Mouse (Mus musculus): Measurements from ENCODE around the gene Rtl1. TPM values are rescaled to one million over a fixed set of nuclear protein-coding genes. Genes with fewer than 3 reads are reported as not detected.

Gene Rtl1
- total RNA-seq, 4 experiments from 2014 or later = 0.08 to 0.13 (median 0.11) TPM; not detected in 1

DNA sequence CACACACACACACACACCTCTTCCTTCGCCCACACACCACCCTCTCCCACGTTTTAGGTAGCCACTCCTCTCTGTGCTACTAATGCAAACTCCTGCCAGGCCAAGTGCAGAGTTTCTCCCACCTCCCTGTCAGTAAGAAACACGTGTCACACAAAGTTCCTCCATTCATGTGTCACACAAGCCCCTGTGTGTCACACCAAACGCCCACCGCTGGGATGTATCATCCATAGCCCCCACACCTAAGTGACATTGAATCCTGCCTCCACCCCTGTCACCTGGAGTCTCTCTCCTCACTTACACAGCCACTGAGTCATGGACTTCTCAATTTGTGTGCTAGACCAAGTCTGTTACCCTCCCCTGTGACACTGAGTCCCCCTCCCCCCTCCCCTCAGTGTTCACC is 17.9 kb downstream of the Rtl1 start:
- DNase-seq (ENCODE audit: low spot score in 2 of 2) = no peak

DNA sequence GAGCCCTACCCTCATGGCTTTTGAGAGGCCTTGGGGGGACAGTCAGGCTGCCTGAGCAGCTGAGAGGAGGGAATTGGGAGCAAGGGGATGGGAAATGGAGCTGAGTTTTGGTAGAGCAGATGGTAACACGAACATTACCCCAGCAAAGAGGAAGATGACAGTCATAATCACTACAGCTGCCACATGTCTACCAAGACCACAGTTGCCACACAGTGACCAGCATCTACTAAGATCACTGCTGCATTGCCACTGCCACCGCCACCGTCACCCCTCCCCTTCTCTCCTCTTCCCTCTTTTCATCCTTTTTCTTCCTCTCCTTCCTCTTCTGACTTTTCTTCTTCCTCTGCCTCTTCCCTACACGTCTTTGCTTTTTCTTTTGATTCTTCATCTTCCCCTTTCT is 27.9 kb downstream of the Rtl1 start:
- DNase-seq (ENCODE audit: low spot score in 2 of 2) = no peak

DNA sequence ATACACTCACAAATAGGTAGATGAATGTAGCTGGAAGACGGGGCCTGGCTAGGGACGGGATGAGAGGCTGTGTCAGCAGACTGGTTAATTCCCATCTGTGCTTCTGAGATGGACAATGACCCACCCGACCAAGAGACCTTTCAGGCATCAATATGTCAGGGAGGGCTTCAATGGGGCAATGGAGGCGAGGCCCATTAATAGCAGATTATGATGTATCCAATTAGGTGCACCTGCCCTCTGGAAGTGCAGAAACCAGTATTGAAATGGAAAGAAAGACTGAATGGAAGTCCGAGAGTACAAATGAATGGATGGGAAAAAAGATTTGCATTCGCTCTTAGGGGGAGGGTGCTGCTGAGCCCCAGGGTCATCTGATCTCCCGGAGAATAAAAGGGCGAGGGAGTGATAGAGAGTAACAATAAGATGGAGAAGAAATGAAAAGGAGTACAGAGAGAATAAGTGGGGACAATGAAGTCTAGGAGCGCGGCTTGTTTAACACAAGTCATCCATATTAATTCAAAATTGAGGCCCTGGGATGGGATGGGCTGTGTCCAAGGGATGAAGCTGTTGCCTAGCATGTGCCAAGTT is 39.9 kb downstream of the Rtl1 start:
- no peak for DNase-seq (ENCODE audit: low spot score in 2 of 2)

DNA sequence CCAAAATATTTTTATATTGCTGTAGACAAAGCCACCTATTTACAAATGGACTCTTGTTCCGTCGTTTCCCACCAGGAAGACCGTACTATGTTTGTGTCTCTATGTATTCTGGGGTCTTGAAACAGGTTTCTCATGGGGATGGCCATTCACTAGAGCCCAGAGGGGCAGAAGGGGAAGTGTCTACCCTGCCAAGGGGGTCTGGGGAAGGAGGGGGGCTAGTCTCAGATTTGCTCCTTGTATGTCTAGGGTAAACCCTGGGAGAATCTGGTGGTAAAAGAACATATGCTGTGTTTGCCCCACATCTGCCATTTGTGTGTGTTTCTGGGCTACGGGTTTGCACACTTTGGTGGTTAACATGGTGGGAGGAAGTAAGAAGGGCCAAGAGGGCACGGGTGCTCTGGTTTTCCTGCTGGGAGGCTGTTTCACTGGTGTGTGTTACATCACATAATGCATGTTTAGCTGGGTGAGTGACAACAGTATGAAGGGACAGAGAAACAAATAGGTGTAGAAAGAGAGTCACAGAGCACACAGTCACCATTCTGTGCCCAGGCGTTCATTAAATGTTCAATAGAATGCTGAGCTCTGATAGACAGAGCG is 41.1 kb downstream of the Rtl1 start:
- DNase-seq (ENCODE audit: low spot score in 2 of 2) = no peak

DNA sequence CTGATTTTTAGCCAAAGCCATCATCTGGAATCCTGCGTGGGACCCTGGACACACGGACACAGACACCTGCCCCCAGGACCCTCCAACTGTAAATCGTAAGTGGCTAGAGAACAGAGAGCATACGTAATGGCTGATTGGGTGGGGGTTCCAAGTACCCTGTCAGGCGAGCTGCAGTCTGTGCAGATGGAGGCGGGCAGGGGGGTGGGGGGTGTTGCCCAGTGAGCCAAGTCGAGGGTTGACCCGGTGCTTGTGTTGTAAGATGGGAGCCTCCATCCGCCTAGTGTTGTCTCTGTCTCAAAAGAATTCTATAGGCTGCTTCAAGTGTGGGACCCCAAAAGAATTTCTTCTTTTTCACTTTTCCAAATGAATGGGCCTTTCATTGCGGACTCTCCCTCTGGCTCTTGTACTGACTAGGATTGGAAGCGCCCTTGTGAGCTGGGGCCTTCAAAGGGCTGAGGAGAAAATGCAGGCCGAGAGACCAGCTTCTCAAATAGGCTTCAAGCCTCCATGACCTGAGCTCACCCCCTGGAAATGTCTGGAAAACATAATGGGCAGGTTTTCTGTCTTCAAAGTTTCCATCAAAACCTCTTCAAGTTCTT is 41.8 kb downstream of the Rtl1 start:
- DNase-seq (ENCODE audit: low spot score in 2 of 2) = no peak

DNA sequence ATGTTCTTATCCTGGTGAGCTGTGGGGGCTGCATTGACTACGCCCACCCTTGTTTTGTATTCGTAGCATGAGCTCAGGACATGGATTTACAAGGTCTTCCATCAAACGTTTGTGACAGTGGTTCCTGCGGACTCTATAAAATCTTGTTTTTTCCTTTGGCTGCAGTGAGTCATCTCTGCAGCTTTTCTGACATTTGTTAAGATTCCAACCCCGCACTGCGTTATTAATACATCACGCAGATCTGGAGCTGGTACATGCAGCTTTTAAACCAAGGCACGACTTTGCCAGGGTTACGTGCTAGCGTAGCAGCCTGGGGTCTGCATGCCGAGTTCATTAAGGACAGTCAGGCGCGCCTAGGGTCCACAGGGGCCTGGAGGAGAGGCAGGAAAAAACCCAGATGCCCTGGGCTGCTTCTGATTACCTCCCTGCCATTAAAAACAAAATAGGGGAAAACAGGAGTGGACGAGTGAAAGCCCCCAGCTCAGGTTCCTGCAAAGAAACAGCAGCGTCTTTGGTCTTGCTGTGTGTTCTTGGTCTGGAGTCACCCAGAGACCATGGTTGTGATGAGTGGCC is 44.2 kb downstream of the Rtl1 start:
- no peak for DNase-seq (ENCODE audit: low spot score in 2 of 2)

DNA sequence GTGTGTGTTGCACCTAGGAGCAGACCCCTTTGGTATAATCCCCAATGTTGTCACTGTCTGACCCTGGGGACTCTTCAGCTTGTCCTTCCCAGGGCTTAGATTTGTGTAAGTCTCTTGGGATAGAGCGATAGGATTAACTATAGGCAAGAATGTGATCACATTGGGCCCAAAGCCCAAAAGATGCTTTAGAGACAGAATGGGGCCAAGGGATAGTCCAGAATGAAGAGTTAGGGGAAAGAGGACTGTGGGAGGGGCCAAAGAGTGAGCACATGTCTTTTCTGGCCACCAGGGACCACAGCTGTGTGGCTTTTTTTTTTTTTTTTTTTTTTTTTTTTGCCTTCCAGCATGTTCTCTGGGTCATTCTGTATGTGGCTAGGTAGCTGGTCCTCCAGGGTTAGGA is 46.6 kb downstream of the Rtl1 start:
- DNase-seq (ENCODE audit: low spot score in 2 of 2) = no peak

DNA sequence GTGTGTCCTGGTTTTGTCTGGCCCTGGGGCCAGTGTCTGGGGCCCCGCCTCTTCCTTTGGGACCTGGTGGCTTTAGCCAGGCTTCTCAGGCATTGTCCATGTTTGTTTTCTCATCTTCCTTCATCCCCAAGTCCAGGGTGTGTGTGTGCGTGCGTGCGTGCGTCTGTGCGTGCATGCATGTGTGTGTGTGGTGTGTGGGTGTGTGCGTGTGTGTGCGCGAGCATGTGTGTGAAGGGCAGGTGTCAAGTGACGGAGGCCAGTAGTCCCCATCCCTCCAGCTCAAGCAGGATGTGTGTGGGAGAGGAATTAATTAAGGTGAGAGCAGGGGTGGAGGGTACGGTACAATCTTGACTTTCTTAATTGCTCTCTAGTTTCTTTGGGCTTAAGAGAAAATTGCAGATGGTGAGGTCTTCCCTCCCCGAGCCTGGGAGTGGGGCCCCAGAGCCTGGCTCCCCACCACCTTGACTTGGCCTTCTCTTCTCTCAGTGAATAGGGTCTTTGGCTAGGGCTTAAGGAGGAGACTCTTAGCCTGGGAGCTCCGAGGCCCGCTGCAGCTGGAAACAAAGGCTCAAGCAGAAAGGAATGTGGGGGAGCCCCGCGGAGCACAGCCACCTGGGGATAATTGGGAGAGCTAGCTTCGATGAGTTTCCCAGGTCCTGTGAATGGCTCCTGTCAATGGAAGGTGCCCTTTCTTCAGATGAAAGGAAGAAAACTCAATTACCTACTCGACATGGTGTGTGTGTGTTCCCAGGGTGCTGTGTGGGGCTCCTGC is 47.2 kb downstream of the Rtl1 start:
- DNase-seq (ENCODE audit: low spot score in 2 of 2) = no peak

DNA sequence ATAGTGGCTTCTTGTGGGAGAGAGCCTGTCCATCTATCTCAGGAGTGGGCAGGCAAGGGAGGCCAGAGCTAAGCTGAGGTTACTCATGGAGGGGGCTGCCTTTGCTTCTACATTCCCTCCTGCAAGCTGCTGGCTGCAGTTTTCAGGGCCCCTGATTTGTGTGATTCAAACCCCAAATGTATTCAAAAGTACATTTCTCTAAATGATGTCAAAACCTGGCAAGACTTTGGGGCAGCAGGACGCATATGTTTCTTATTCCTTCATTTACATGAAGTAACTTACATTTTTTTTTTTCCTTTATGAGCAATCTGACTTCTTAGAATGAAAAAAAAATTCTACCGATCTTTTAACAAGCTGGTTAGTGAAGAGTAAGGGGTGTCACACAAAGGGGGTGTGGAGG is 48.4 kb downstream of the Rtl1 start:
- DNase-seq (ENCODE audit: low spot score in 2 of 2) = no peak

DNA sequence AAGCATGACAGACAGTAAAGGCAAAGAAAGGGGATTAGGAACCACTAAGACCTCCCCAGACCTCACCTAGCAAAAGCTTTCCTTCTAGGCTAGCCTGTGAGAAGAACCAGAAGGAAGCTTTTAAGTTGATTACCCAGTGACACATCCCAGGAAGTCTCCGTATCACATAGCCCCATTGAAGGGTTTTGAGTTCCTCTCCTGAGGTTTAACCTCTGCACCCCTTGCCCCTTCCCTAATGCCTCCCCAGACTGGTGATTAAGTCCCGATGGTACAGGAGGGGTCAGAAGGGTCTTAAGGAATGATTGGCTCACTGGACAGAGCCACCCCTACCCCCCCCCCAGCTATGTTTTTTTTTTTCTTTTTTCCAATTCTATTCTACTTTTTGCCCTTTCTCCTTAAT is 53.0 kb downstream of the Rtl1 start:
- DNase-seq (ENCODE audit: low spot score in 2 of 2) = no peak

DNA sequence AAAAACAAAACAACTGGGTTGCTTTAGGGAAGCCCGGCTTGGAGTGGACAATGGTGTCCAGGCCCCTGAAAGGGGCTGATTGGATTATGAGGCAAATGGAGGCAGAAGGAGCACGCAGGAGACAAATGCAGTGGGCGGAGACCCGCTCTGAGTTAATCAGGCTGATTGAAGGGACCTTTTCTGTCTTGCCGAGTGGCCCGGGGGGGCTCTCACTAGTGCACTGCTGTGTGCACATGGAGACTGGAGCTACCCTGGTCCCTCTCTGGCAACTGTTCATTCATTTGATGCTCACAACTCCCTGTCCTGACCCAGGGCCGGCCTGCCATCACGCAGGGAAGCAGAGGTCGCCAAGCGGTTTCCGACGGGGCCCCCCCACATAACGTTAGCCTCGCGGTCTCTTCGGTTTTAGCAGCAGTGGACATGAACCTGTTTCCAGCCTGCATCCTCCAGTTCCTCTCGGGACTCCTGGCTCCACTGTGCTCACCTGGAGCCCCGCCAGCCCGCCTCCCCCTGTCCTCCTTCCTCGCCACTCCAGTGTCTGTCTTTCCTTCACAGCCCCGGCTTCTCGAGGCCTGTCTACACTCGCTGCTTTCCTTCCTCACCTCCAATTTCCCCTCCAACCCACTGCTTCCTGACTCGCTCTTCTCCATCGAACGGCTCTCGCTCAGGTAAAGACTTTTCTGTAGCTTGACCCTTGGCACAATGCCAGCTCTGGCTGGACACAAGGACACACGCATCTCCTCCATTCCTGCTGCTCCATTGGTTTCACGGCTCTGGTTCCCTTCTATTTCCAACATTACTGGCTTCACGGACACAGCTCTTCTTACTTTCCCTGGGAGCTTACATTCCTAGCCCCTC is 54.0 kb downstream of the Rtl1 start:
- no peak for DNase-seq (ENCODE audit: low spot score in 2 of 2)

DNA sequence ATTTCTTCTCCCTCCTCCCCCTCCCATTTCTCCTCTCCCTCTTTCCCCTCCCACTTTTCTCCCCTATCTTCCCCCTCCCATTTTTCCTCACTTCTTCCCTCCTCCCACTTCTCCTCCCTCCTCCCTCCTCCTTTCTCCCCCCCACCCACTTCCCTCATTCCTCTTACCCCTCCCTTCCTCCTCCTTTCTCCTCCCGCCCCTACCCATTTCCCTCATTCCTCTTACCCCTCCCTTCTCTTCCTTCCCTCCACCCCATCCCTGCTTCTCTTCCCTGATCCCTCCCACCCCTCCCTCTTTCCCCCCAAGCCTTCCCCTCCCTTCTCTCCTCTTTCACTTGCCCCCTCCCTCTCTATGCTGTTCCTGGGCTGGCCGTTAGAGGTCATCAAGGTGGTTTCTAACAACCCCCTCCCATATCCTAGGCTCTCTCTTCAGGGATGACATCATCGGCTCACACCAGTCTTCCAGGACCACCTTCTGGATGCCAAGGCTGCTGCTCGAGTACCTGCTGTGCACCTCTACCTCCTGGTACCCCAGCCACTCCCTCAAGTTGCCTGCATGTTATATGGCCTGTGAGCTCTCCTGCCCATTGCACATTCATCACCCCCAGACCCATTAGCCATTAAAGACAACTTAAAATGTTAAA is 56.7 kb downstream of the Rtl1 start:
- no peak for DNase-seq (ENCODE audit: low spot score in 2 of 2)

DNA sequence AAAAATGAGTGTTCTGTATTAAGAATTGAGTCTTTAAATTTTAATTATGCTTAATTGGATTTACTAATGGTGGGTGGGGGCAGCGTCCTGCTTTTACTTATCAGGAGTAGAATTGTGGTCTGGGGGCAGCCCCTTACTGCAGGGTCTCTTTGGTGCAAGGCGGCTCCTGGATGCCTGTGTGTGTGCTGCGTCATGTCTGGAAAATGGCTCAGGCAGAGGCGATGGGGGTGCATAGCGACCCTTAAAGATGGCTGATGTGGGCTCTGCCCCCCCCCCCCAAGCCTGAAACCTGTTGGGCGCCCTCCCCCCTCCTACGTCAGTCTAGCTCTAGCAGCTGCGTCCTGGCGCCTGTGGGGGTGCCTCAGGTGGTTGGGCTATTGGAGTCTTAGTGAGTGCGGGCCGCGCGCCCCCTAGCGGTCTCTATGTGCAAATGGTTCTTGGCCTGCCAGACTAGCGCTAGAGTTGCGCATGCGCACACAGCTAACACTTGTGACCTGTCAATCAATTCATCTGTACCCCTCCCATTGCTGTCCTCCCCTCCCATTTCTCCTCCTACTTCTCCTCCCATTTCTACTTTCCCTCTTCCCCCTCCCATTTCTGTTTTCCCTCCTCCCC is 57.4 kb downstream of the Rtl1 start:
- DNase-seq (ENCODE audit: low spot score in 2 of 2) = peak; percentile 88 to 91

DNA sequence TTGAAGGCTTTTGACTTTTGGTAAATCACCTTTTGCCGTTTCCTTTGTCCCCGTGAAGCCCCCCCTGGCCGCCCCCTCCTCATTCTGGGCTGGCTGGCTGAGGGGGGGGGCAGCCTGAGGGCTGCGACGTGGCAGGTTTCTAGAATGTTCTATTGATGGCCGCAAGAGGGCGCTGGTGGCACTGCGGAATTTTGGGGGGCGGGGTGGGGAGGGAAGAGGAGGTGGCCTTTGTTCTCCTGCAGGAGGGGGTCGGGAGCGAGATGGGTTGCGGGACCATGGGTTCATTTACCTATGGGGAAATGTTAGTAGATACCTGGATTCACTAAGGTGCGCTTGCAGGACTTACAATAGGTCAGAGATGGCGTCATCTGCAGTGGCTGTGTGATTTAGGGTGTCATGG is 58.1 kb downstream of the Rtl1 start:
- DNase-seq (ENCODE audit: low spot score in 2 of 2) = no peak

DNA sequence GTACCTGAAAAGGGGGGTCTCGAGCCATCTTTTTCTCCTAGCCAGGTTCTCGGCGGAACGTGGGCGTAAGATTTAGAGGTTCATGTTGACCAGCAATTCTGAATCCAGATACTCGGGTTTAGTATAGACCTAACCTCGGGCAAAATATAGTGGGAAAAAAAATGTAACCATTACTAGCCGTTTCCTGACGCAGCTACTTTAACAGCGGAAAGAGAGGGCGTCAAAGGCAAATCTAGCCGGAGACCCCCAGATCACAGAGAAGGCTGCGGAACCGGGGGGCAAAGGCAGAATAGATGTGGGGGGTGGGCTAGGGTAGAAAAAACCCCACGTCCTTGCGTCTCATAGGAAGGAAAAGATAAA is 58.6 kb downstream of the Rtl1 start:
- DNase-seq (ENCODE audit: low spot score in 2 of 2) = no peak

DNA sequence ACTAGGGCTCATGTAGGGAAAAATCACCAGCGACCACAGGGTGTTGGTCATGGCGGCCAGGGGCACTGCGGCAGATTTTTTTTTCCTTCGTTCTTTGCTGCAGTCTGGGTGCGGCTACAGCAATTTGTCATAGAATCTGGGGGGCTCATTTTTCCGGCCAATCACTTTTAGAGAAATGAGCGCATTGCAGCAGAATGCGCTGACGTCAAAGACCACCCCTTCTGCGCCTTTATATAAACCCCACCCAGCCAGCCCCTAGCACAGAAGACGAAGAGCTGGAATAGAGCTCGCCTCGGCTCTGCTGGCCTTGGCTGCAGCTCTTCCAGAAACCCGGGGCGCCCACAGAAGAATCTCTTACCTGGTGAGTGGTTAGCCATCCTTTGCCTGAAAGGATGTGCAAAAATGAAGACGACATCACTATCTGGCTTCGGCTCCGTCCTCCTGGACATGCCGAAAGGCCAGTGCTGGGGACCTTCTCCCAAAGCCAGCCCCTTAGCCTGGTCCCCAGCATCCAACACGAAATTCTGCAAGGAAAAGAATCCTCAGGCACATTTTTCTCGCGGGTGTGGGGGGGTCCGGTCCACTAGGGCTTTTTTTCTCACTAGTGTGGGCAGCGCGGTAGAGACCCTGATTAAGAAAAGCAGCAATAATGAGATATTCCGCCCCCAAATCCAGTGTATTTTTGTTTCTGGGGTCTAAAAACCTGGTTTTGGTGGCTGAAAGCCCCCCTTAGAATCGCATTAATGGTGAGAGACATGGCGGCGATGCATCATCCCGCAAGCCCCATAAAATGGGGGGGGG is 59.2 kb downstream of the Rtl1 start:
- peak; percentile 62 to 70 for DNase-seq (ENCODE audit: low spot score in 2 of 2)

DNA sequence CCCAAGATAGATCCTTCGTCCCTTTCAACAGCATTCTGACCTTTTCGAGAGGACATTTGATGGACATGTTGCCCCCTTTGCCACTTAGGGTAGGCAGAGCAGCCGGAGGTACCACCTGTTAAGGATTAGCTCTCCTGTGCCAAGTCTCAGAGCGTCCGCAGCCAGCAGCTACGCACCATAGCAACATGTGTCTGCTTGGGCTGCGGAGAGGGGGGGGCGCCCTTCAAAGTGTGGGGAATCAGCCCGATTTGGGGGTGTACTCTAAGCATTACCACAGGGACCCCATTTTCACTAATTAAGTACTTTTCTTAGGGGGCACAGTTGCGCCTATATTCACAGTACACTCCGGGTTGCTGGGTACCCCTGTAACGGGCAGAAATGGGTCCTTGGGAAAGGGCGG is 60.2 kb downstream of the Rtl1 start:
- DNase-seq (ENCODE audit: low spot score in 2 of 2) = no peak
